Mouse (Mus musculus) megakaryocyte progenitor cell, adult 5-6 weeks (primary cell): ENCODE data around the gene Sco1. TPM values are rescaled to one million over a fixed set of nuclear protein-coding genes. Genes with fewer than 3 reads are reported as not detected.
"Not testable (repeated sequence)": the region's sequence is repeated elsewhere in the genome, so short reads cannot be mapped to it uniquely, and the experiment has no call there.

ENCODE experiments used
- ATAC-seq: replicated peaks from 2 replicates; pipeline ENCODE4 v1.8.0; 2016; ENCODE audit warnings: mild to moderate bottlenecking, moderate TSS enrichment, inconsistent platforms; ENCODE audit not compliant: poor library complexity
- total RNA-seq, 2 experiments: library from RNA; stranded (forward) in 1 of 2; stranded (reverse) in 1 of 2; fragments of 157-497, 149-512 nt in 1 of 2; fragments of 200-1000 nt in 1 of 2; gene quantifications; 2 replicates each; pipeline versions ENCODE4 v1.2.3 to v1.2.4; 2015 to 2017

The Sco1 gene
- total RNA-seq, 2 experiments from 2014 or later = 16.4 to 47.5 TPM

DNA sequence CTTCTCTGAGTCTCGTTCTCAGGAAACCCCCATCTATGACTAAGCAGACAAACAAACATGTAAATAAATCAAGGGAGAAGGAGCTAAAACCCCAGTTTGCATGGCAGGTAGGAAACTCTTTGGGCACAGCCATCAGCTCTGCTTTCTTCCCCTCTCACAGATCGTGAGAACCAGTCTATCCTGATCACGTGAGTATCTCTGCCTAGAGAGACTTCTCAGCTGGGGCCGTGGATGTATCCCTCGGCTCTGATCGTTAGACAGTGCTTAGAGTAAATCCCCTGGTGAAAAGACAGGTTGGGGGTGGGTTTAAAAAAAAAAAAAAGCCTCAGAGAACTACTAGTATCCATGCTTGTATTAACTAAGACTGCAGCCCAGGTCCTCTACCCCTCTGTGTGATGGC lies 30.8 kb downstream of the Sco1 start:
- no peak for ATAC-seq

- no peak for ATAC-seq
Measured at GRCm38 (mm10) chr11:67083712-67084340, 31.4 kb downstream of the Sco1 start.

DNA sequence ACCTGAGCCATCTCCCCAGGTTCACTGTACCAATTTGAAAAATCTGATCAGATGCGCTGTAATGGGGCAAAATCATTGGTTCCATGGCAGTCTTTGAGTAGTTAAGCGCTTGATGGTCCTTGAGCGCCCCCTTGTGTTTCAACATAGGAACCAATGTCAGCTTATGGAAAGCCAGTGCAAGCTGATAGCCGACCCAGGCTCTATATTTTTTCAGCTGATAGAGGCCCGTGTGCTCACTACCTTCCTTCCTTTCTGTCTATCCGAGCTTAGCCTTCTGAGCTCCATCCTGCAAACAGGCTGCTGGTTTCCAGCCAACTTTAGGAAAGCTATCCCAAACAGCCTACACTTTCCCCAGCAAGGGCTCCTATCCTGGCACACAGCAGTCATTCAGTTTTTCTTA lies 33.0 kb downstream of the Sco1 start:
- peak; percentile 86 for ATAC-seq

- ATAC-seq = no peak
Measured at GRCm38 (mm10) chr11:67086467-67087164, 34.1 kb downstream of the Sco1 start.

DNA sequence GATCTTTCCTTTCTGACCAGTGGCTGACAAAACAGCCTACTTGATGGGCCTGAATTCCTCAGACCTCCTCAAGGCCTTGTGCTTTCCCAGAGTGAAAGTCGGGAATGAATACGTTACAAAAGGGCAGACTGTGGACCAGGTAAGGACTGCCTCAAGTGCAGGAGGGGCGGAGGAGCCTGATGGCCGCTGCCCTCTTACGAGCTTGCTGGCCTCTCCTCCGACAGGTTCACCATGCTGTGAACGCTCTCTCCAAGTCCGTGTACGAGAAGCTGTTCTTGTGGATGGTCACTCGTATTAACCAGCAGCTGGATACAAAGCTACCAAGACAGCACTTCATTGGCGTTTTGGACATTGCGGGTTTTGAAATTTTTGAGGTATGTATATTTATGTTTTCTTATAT lies 34.8 kb downstream of the Sco1 start:
- no peak for ATAC-seq

DNA sequence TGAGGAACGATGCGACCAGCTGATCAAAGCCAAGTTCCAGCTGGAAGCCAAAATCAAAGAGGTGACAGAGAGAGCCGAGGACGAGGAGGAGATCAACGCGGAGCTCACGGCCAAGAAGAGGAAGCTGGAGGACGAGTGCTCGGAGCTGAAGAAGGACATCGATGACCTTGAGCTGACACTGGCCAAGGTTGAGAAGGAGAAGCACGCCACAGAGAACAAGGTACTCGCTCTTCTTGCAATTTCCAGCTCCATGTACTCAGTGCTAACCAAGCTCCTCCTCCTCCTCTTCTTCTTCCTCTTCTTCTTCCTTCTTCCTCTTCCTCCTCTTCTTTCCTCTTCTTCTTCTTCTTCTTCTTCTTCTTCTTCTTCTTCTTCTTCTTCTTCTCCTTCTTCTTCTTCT lies 39.9 kb downstream of the Sco1 start:
- not testable (repeated sequence) for ATAC-seq

DNA sequence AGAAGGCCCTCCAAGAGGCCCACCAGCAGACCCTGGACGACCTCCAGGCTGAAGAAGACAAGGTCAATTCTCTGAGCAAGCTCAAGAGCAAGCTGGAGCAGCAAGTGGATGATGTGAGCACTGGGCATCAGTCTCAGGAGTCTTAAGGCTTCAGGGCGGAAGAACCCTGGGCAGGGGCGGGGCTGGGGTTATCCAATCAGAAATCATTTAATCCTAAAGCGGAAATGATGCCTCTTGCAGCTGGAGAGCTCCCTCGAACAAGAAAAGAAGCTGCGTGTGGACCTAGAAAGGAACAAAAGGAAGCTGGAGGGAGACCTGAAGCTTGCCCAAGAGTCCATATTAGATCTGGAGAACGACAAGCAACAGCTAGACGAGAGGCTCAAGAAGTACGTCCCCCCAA lies 40.7 kb downstream of the Sco1 start:
- no peak for ATAC-seq

DNA sequence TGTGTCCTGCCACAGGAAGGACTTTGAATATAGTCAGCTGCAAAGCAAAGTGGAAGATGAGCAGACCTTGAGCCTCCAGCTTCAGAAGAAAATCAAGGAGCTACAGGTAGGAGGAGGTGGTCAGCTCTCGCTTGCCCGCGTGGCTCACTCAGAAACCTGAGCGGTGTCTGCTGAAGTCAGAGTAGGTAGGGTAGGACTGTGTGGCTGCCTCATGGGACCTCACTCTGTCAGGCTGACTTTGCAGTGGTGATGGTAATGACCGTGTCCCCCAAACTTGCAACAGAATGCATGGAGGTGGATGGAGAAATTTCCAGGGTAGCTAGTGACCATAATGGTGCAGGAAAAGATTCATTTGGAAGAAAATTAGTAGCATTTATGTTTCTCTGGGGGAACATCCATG lies 41.2 kb downstream of the Sco1 start:
- ATAC-seq = no peak

DNA sequence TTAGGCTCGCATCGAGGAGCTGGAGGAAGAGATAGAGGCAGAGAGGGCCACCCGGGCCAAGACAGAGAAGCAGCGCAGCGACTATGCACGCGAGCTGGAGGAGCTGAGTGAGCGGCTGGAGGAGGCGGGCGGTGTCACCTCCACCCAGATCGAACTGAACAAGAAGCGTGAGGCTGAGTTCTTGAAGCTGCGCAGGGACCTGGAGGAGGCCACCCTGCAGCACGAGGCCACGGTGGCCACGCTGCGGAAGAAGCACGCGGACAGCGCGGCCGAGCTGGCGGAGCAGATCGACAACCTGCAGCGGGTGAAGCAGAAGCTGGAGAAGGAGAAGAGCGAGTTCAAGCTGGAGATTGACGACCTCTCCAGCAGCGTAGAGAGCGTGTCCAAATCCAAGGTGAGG lies 42.0 kb downstream of the Sco1 start:
- no peak for ATAC-seq

DNA sequence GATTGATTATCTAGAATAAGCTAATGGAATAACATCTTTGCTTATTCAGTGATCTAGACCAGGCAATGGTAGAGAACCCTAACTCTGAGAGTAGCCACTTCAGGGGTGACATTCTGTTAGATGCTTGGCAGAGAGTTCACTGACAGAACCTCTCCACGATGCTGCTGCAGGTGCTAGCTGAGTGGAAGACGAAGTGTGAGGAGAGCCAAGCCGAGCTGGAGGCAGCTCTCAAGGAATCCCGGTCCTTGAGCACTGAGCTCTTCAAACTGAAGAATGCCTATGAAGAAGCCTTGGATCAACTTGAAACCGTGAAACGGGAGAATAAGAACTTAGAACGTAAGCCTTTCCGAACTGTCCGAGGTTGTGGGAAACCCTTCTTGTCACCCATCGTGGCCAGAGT lies 45.2 kb downstream of the Sco1 start:
- no peak for ATAC-seq

- ATAC-seq = no peak
Measured at GRCm38 (mm10) chr11:67098427-67098826, 46.0 kb downstream of the Sco1 start.

GRCm38 (mm10) chr11:67099241-67099640 lies 46.8 kb downstream of the Sco1 start:
- no peak for ATAC-seq

GRCm38 (mm10) chr11:67100169-67100568 lies 47.7 kb downstream of the Sco1 start:
- peak; percentile 78 for ATAC-seq

DNA sequence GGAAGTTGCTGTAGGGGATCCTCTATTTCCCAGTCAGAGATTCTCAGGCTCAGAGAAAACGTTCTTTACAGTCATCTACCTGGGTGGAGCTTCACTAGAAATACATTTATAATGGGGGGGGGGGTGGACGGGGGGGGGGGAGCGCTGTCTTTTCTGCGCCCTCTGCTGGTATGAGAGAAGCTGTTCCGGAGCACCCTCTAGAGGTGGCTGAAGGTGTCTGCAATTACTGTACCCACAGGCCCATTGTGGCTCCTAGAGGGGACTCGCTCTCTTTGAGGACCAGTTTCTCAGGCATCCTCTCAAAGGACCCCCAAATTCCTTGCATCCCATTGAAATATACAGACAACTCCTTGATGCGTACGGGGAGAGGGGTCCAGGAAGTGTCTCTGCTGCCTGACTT lies 49.2 kb downstream of the Sco1 start:
- peak; percentile 86 for ATAC-seq

GRCm38 (mm10) chr11:67103256-67103655 lies 50.8 kb downstream of the Sco1 start:
- no peak for ATAC-seq

GRCm38 (mm10) chr11:67104242-67104641 lies 51.8 kb downstream of the Sco1 start:
- no peak for ATAC-seq

GRCm38 (mm10) chr11:67104714-67105113 lies 52.2 kb downstream of the Sco1 start:
- no peak for ATAC-seq

DNA sequence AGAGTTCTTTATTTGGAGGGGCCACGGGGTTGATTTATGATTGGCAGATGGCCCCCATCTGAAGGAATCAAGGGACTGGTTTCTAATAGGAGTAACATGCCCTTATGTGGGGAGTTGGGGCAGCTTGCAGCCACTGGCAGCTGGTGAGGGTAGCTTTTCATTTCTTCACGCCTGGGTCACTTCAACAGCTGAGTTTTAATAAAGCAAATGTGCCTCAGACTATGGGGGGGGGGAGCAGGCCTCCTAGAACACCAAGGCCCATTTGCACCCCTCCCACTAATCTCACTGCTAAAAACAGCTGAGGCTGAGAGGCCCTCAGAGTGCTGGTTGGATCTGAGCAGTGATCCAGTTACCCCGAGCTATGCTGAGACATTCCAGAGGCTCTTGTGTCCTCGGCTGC lies 53.2 kb downstream of the Sco1 start:
- ATAC-seq = no peak

DNA sequence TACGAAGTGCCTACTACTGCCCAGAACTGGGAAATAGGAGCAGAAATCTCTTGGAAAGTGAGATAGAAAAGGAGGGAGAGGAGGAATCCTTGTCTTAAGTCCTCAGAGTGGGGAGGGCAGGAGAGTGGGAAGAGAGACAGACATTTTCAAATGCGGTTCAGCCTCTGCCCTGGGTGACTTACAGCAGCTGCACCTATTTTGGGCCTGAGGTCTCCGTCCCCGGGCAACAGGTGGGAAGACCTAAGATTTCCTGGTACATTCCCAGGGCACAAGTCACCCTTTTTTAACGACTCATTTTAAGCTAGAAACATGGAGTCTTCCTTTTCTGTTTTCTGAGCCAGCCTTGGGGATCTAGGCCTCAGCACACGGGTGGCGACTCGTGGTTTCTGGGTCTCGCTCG lies 54.5 kb downstream of the Sco1 start:
- no peak for ATAC-seq

DNA sequence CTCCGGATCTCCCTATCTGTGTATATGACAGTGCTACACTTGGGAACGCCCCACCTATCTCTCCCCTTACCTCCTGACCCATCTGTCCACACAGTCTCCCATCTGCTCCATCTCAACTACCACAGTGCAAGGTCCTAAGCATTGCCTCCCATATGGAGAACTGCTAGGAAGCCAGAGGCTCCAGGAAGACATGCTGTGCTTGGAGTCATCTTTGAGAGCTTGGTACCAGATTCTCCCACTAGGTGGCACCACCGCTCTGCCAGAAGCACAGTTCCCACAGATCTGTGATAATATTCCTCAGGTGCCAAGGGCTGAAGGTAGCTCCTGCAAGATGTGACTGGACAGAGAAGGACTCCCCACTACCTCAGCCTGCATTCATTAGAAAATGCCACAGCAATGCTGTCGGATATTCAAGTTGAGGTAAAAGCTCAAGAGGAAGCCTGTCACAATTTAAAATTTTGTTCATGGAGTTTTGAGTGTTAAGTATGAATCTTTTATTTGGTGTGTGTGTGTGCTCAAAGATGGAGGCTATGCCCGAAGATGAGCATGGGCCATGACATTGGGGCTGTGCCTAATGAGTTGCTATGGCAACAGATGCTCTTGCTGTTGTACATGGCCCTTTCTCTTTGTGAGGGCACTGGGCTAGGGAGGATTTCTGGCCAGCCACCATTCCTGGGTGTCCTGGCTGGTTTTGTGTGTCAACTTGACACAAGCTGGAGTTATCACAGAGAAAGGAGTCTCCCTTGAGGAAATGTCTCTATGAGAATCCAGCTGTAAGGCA lies 57.9 kb downstream of the Sco1 start:
- peak; percentile 76 for ATAC-seq

GRCm38 (mm10) chr11:67112019-67112850 lies 59.8 kb downstream of the Sco1 start:
- peak; percentile 75 for ATAC-seq
